Mouse (Mus musculus) neural tube, embryonic 10.5 days (tissue): Measurements from ENCODE around the gene Ncoa5.
A peak's percentile ranks its signal among the peaks of the same experiment; 100 is the strongest.

ENCODE experiments used
- DNase-seq: peaks from one replicate; pipeline ENCODE4 v3.0.0-alpha.2; 2017; ENCODE audit warnings: low spot score; ENCODE audit errors: extremely low spot score

The Ncoa5 gene

GRCm38 (mm10) chr2:165050826-165051548 is 16.3 kb upstream of the Ncoa5 start:
- no peak for DNase-seq

GRCm38 (mm10) chr2:165049044-165049443 is 14.4 kb upstream of the Ncoa5 start:
- no peak for DNase-seq

GRCm38 (mm10) chr2:165043729-165044128 is 9.1 kb upstream of the Ncoa5 start:
- no peak for DNase-seq

GRCm38 (mm10) chr2:165043090-165043636 is 8.5 kb upstream of the Ncoa5 start:
- DNase-seq, result peak; percentile 49

- no peak for DNase-seq
These were observed 7.5 kb upstream of the Ncoa5 start for GRCm38 (mm10) chr2:165042126-165042525.

DNA sequence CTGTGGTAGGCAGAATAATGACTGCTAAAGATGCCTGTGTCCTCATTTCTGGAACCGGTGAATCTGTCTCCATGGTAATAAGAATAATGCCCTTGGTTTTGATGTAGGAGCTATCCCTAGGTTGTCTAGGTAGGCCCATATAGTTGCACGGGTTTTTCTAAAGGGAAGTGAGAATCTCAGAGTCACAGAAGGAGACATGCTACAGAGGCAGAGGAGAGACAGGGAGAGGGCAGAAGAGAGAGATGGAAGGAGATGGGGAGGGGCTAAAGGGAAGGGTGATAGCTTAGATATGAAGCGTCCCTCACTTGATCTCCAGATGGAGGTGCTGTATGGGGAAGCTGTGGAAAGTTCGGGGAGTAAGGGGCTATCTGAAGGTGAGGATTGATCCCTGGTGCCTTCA is 2.7 kb upstream of the Ncoa5 start:
- DNase-seq, result no peak

DNA sequence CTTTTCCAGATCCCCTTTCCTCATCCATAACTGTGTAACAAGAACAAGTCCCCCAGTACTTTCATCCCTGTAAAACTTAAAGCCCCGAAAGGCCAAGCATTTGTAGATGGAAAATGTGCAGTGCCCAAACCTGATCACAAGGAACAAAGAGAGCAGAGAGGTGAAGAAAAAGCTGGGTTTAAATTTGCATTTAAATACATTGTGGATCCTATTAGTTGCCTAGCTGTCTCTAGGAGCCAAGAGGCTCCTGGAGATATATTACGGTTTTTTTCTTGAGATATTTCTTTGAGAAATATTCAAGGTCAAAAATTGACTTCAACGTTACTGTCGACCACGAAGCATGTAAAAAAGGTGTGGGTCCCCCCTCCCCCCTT is 378 bp upstream of the Ncoa5 start:
- DNase-seq, result no peak

- no peak for DNase-seq
These were observed 1.4 kb downstream of the Ncoa5 start for GRCm38 (mm10) chr2:165033306-165033705.

- DNase-seq, result no peak
These were observed 2.1 kb downstream of the Ncoa5 start for GRCm38 (mm10) chr2:165032533-165032932.

GRCm38 (mm10) chr2:165027163-165027562 is 7.5 kb downstream of the Ncoa5 start:
- no peak for DNase-seq

- DNase-seq, result no peak
These were observed 14.2 kb downstream of the Ncoa5 start for GRCm38 (mm10) chr2:165020490-165020889.

DNA sequence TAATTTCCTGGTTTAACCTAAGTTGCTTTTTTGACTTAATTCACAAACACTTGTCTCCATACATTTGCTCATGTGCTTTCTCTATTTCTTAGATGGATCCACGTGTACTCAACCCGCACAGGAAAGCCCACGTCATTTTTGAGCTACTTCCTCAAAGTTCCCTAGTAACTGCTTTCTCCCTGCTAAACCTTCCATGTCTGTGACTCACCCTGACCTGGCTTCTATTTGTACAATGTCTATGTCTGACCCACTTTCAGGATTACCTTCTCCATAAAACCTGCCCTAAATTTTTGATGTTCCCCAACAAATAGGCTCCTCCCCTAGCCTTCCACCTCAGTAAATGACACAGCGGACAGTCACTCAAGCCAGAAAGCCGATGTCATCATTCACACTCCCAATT is 19.7 kb downstream of the Ncoa5 start:
- no peak for DNase-seq

DNA sequence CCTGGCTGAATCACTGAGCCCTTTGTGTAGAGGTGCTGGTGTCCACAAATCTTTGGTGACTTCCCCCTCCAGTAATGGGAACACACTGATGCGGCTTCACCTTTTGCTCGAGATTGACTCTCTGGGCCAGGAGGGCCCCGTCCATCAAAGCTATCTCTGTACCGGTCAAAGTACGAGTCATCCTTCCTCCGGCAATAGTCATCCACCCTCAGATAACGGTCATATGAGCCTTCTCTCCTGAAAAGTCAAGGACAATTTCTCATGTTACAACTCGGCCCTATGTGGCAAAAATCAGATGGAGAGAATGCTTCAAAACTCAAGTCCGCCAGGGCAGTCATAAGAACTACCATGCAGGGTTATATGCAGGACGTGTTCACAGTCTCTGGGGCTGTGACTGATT is 24.3 kb downstream of the Ncoa5 start:
- DNase-seq, result no peak

DNA sequence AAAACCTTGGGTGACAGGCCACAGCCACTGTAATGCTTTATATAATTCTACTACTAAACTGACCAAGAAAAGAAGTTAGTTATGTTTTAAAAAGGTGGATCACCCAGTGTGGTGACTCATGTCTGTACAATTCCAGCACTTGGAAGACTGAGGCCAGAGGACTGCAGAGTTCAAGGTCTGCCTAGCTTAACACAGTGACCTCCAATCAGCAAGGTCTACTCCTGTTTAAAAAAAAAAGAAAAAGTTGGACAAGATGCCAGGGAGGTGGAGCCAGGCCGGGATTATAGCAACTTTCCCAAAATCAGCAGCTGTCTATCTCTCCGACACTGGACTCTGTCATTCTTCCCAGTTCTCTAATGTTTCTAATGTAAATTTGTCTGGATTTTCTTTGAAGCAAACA is 25.1 kb downstream of the Ncoa5 start:
- no peak for DNase-seq

GRCm38 (mm10) chr2:165009161-165009560 is 25.5 kb downstream of the Ncoa5 start:
- no peak for DNase-seq

DNA sequence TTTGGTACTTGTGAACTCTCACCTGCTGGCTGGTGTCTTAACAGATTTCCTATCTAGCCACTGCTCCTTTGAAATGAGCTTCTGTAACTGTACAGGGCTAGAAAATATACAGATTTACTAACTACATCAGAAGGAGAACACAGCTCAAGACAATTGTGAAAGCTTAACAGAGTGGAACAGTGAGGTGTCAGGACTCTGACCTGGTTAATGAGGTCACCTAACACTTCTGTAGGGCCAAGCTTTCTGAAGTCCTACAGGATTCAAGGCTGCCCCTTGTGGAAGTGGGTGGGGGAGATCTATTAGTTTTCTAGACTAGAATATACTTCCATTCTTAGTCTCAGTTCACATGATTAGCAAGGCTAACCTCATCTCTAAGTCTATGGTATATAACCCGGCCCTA is 26.7 kb downstream of the Ncoa5 start:
- no peak for DNase-seq

DNA sequence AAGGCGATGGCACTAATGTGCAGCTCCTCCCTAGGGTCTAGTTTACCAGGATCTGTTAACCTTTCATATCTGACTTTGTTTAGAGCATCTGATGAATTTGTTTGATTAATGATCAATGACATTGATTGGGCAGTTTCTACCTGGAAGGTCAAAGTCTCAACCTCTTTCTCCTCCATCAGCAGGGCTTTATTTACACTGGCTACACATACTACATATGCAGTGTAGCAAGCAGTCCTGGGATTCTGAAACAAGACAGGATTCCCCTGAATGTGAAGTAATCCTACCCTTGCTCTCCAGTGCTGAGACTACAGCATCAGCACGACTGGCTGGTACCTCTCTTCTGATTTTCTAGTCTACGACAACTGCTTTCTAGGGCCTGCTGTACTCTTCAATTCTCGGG is 27.9 kb downstream of the Ncoa5 start:
- DNase-seq, result no peak

- DNase-seq, result no peak
These were observed 30.4 kb downstream of the Ncoa5 start for GRCm38 (mm10) chr2:165004237-165004636.

GRCm38 (mm10) chr2:165003108-165003507 is 31.6 kb downstream of the Ncoa5 start:
- DNase-seq, result no peak

DNA sequence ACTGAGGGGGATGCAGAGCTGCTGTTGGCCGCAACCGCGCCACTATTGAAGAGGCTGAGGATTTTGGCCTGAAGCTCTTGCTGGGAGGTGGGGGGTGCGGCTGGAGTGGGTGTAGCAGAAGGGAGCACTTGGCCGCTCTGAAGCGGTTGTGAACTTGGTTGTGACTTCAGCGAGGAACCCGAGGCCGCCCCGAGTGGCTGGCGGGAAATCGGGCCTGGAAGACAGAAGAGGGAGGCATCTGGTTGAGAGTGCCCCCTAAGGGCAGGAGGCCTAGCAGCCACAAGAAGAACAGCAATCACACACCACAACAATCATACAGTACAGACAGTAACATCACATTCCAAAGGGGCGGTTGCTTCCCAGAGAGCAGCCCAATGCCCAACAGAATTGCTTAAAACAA is 32.7 kb downstream of the Ncoa5 start:
- no peak for DNase-seq

- peak; percentile 43 for DNase-seq
These were observed 36.8 kb downstream of the Ncoa5 start for GRCm38 (mm10) chr2:164997721-164998428.

DNA sequence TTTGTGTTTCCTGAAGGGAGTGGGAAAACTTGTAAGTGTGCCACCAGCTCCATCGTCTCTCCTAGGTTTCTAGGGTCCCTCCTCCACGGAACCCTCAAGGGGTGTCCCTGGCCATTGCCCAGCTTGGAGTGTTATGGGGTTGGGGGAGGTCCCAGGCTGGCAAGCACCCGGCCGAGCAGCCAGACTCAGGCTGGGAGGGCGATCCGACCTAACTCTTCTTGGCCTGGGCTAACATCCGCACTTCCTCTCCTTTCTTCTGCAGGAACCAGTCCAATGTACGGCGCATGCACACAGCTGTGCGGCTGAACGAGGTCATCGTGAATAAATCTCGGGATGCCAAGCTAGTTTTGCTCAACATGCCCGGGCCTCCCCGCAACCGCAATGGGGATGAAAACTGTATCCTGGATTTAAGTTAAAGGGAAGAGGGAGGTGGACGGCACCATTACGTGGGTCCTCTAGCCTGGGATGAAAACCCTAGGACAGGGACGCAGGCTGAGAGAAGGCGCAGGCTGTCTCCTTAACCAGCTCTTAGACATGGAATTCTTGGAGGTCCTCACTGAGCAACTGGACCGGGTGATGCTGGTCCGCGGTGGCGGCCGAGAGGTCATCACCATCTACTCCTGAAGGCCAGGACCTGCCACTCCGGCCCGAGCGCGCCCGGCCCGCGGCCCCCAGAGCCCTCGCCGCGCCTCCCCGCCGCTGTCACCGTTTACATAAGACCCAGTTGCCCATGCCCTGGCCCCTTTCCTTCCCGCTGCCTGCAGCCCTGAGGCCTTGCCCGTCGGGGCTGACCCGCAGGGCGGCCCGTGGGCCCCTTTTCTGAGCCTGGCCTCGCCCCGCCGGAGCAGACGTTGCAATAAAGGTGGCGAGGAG is 37.6 kb downstream of the Ncoa5 start:
- DNase-seq, result peak; percentile 33
